Mouse (Mus musculus): ENCODE data around the gene Tlcd1. TPM values are rescaled to one million over a fixed set of nuclear protein-coding genes. Genes with fewer than 3 reads are reported as not detected.

Tlcd1 gene
- polyA plus RNA-seq, 1 experiment = 17.4 TPM

- Histone ChIP-seq H3K27me3 (ENCODE audit: control insufficient read depth, insufficient read depth, insufficient read length) (no peaks in the 10 kb centered on the region), H3ac (ENCODE audit: control insufficient read depth, insufficient read length) (peak overlapping the region; percentile 96), H3K79me2 (ENCODE audit: control insufficient read depth, insufficient read depth) (peaks cover 49% of the 10 kb centered on the region), H3K4me3 (peak overlapping the region; percentile 100), H3K36me3 (ENCODE audit: control insufficient read depth, insufficient read depth) (peaks cover 25% of the 10 kb centered on the region), H3K4me2 (ENCODE audit: low read depth) (peak overlapping the region; percentile 95)
- TF ChIP-seq REST (IDR thresholded peaks at IDR 0.05; ENCODE audit: insufficient read depth, insufficient read length) (no peak), MYOG (IDR thresholded peaks at IDR 0.05; ENCODE audit: control insufficient read depth in 1 of 3, insufficient read depth in 1 of 3, insufficient read length in 2 of 3, low read depth in 2 of 3) (peak in 1 of 3 experiments; percentile 12), USF1 (IDR thresholded peaks at IDR 0.05; ENCODE audit: low read depth) (no peak), E2F4 (IDR thresholded peaks at IDR 0.05; ENCODE audit: insufficient read depth) (no peak), TCF12 (IDR thresholded peaks at IDR 0.05; ENCODE audit: insufficient read depth, poor library complexity, severe bottlenecking) (no peak), POLR2A (IDR thresholded peaks at IDR 0.05; ENCODE audit: insufficient read length, low read depth) (peak; percentile 47), POLR2AphosphoS2 (IDR thresholded peaks at IDR 0.05; ENCODE audit: insufficient read length, low read depth) (peak; percentile 52), MAX (IDR thresholded peaks at IDR 0.05; ENCODE audit: low read depth) (no peak), CEBPB (IDR thresholded peaks at IDR 0.05; ENCODE audit: insufficient read depth, poor library complexity, severe bottlenecking) (no peak), MYOD1 (IDR thresholded peaks at IDR 0.05; ENCODE audit: control insufficient read depth in 1 of 3, insufficient read length in 2 of 3, low read depth in 2 of 3) (peak in 1 of 3 experiments; percentile 30), SRF (IDR thresholded peaks at IDR 0.05; ENCODE audit: control insufficient read depth, insufficient read length, low read depth) (no peak), TCF3 (IDR thresholded peaks at IDR 0.05; ENCODE audit: insufficient read length, low read depth) (no peak)
Measured at GRCm38 (mm10) chr11:78163681-78164603, 12.6 kb upstream of the Tlcd1 start.

- H3K36me3 ChIP-seq (ENCODE audit: control insufficient read depth, insufficient read depth) = peaks cover 18% of the 10 kb centered on the region
- TF ChIP-seq CEBPB (IDR thresholded peaks at IDR 0.05; ENCODE audit: insufficient read depth, poor library complexity, severe bottlenecking) = no peak
- TF ChIP-seq TCF3 (IDR thresholded peaks at IDR 0.05; ENCODE audit: insufficient read length, low read depth) = no peak
- no peak for TF ChIP-seq POLR2AphosphoS2 (IDR thresholded peaks at IDR 0.05; ENCODE audit: insufficient read length, low read depth)
- no peak for TF ChIP-seq MYOD1 (IDR thresholded peaks at IDR 0.05; ENCODE audit: control insufficient read depth in 1 of 3, insufficient read length in 2 of 3, low read depth in 2 of 3)
- no peak for TF ChIP-seq TCF12 (IDR thresholded peaks at IDR 0.05; ENCODE audit: insufficient read depth, poor library complexity, severe bottlenecking)
- no peak for TF ChIP-seq MYOG (IDR thresholded peaks at IDR 0.05; ENCODE audit: control insufficient read depth in 1 of 3, insufficient read depth in 1 of 3, insufficient read length in 2 of 3, low read depth in 2 of 3)
- TF ChIP-seq POLR2A (IDR thresholded peaks at IDR 0.05; ENCODE audit: insufficient read length, low read depth) = no peak
- no peak for TF ChIP-seq SRF (IDR thresholded peaks at IDR 0.05; ENCODE audit: control insufficient read depth, insufficient read length, low read depth)
- no peak for TF ChIP-seq E2F4 (IDR thresholded peaks at IDR 0.05; ENCODE audit: insufficient read depth)
- TF ChIP-seq REST (IDR thresholded peaks at IDR 0.05; ENCODE audit: insufficient read depth, insufficient read length) = no peak
- TF ChIP-seq USF1 (IDR thresholded peaks at IDR 0.05; ENCODE audit: low read depth) = no peak
- TF ChIP-seq MAX (IDR thresholded peaks at IDR 0.05; ENCODE audit: low read depth) = no peak
- peak overlapping the region; percentile 100 for H3K4me3 ChIP-seq
- H3K4me2 ChIP-seq (ENCODE audit: low read depth) = peak overlapping the region; percentile 95
- peaks cover 48% of the 10 kb centered on the region for H3K79me2 ChIP-seq (ENCODE audit: control insufficient read depth, insufficient read depth)
- H3ac ChIP-seq (ENCODE audit: control insufficient read depth, insufficient read length) = peak overlapping the region; percentile 96
- no peaks in the 10 kb centered on the region for H3K27me3 ChIP-seq (ENCODE audit: control insufficient read depth, insufficient read depth, insufficient read length)
Measured at GRCm38 (mm10) chr11:78164604-78164923, 11.9 kb upstream of the Tlcd1 start.

DNA sequence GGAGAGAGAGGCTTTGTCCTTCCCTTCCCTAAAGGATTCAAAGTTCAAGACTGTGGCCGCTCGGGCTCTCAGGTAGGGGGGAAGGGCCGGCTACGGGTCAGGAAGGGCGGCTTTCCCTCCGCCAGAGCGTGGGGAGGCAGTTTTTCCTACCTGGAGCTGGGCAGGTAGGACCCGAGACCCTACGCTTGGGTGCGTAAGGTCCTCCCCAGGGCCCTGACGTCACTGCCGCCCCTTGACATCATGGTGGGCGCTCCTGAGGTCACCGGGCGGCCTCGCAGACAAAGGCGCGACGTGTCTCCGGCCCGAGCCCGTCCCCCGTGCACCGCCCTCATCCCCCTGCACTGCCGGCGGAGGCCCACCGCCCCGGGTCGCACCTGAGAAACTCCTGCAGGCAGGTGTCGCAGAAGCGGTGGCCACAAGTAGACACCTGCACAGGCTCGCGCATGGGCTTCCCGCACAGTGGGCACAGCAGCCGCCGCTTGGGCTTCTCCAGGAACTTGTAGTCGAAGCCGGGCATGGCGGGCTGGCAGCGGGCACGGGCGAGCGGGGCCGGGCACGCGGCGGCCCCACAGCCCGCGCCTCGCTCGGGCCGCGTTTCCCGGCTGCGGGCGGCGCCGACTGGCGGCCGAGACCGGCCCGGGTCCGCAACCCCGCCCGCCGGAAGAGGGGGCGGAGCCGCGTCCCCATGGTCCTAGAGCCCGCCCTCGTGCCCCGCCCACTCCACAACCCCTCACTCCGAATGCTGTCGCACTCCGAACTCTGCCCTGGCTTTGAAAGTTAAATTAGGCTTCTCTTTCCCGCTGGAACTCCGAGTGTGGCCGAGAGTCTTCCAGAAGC is 11.4 kb upstream of the Tlcd1 start, which contains the start of gene Traf4:
Gene Traf4, minus strand, starts transcription at position 666 of the 837 bp plus-strand sequence.
- peak within 1 kb of the TSS; percentile 100 for H3K4me3 ChIP-seq
- peak within 1 kb of the TSS; percentile 99 for H3K4me2 ChIP-seq (ENCODE audit: low read depth)
- peaks cover 48% of the 10 kb centered on the region for H3K79me2 ChIP-seq (ENCODE audit: control insufficient read depth, insufficient read depth)
- H3K27me3 ChIP-seq (ENCODE audit: control insufficient read depth, insufficient read depth, insufficient read length) = no peaks in the 10 kb centered on the region
- peak within 1 kb of the TSS; percentile 96 for H3ac ChIP-seq (ENCODE audit: control insufficient read depth, insufficient read length)
- TF ChIP-seq CEBPB (IDR thresholded peaks at IDR 0.05; ENCODE audit: insufficient read depth, poor library complexity, severe bottlenecking) = no peak
- TF ChIP-seq POLR2AphosphoS2 (IDR thresholded peaks at IDR 0.05; ENCODE audit: insufficient read length, low read depth) = peak; percentile 83
- no peak for TF ChIP-seq USF1 (IDR thresholded peaks at IDR 0.05; ENCODE audit: low read depth)
- peak; percentile 96 for TF ChIP-seq POLR2A (IDR thresholded peaks at IDR 0.05; ENCODE audit: insufficient read length, low read depth)
- peaks cover 15% of the 10 kb centered on the region for H3K36me3 ChIP-seq (ENCODE audit: control insufficient read depth, insufficient read depth)

- Histone ChIP-seq H3K4me2 (ENCODE audit: low read depth) (peak overlapping the region; percentile 99), H3K79me2 (ENCODE audit: control insufficient read depth, insufficient read depth) (peaks cover 43% of the 10 kb centered on the region), H3K27me3 (ENCODE audit: control insufficient read depth, insufficient read depth, insufficient read length) (no peaks in the 10 kb centered on the region), H3K4me3 (peak overlapping the region; percentile 100), H3K36me3 (ENCODE audit: control insufficient read depth, insufficient read depth) (peaks cover 10% of the 10 kb centered on the region), H3ac (ENCODE audit: control insufficient read depth, insufficient read length) (peak overlapping the region; percentile 96)
- no peak for TF ChIP-seq TCF12 (IDR thresholded peaks at IDR 0.05; ENCODE audit: insufficient read depth, poor library complexity, severe bottlenecking)
- TF ChIP-seq CEBPB (IDR thresholded peaks at IDR 0.05; ENCODE audit: insufficient read depth, poor library complexity, severe bottlenecking) = no peak
- no peak for TF ChIP-seq POLR2A (IDR thresholded peaks at IDR 0.05; ENCODE audit: insufficient read length, low read depth)
- TF ChIP-seq MYOD1 (IDR thresholded peaks at IDR 0.05; ENCODE audit: control insufficient read depth in 1 of 3, insufficient read length in 2 of 3, low read depth in 2 of 3) = peak in 1 of 3 experiments; percentile 51
- peak in 1 of 3 experiments; percentile 75 for TF ChIP-seq MYOG (IDR thresholded peaks at IDR 0.05; ENCODE audit: control insufficient read depth in 1 of 3, insufficient read depth in 1 of 3, insufficient read length in 2 of 3, low read depth in 2 of 3)
Measured at GRCm38 (mm10) chr11:78165761-78166109, 10.8 kb upstream of the Tlcd1 start.
